Mouse (Mus musculus) heart, embryonic 14.5 days (tissue): ENCODE data around the gene Fam209. TPM values are rescaled to one million over a fixed set of nuclear protein-coding genes. Genes with fewer than 3 reads are reported as not detected.
A peak's percentile ranks its signal among the peaks of the same experiment; 100 is the strongest.

Experiments used
- ATAC-seq: fragments of 200-750 bp; cut with Nextera tagmentation; 2 replicates; pipeline ENCODE4 v1.8.0; 2017; ENCODE audit warnings: low read depth, moderate TSS enrichment; ENCODE audit not compliant: insufficient number of reproducible peaks, insufficient read depth, low FRiP score
- H3K27ac ChIP-seq, 2 experiments: fragments of 200-500 bp in 1 of 2; fragments of 300-500 bp in 1 of 2; sonication (generic) in 1 of 2; replicated peaks in 1 of 2; 2 replicates each; pipeline ENCODE4 v1.5.1; 2012 to 2014; ENCODE audit warnings: low read depth in 2 of 2, low read length in 2 of 2, control low read depth in 1 of 2, mild to moderate bottlenecking in 1 of 2, mixed read lengths in 1 of 2; ENCODE audit not compliant: control insufficient read depth in 1 of 2, insufficient read depth in 1 of 2
- H3K27me3 ChIP-seq: fragments of 300-500 bp; sonication (generic); 2 replicates; pipeline ENCODE4 v1.6.1; 2014; ENCODE audit warnings: mild to moderate bottlenecking, low read length, control low read depth; ENCODE audit not compliant: control insufficient read depth, insufficient read depth
- H3K36me3 ChIP-seq: fragments of 300-500 bp; sonication (generic); 2 replicates; pipeline ENCODE4 v1.6.1; 2014; ENCODE audit warnings: mild to moderate bottlenecking, control low read depth, low read length, mixed read lengths; ENCODE audit not compliant: control insufficient read depth, insufficient read depth
- H3K4me1 ChIP-seq, 2 experiments: fragments of 200-500 bp in 1 of 2; fragments of 300-500 bp in 1 of 2; sonication (generic) in 1 of 2; 2 replicates each; pipeline ENCODE4 v1.6.1; 2012 to 2014; ENCODE audit warnings: low read length in 2 of 2, control low read depth in 1 of 2, mixed read lengths in 1 of 2; ENCODE audit not compliant: control insufficient read depth in 2 of 2, insufficient read depth in 2 of 2
- H3K4me2 ChIP-seq: fragments of 300-500 bp; sonication (generic); 2 replicates; pipeline ENCODE4 v1.6.1; 2014; ENCODE audit warnings: mild to moderate bottlenecking, low read length
- H3K4me3 ChIP-seq, 2 experiments: fragments of 200-500 bp in 1 of 2; fragments of 300-500 bp in 1 of 2; sonication (generic) in 1 of 2; 2 replicates each; pipeline ENCODE4 v1.5.1; 2012 to 2014; ENCODE audit warnings: low read length in 2 of 2, mild to moderate bottlenecking in 2 of 2, control low read depth in 1 of 2, low read depth in 1 of 2, moderate library complexity in 1 of 2; ENCODE audit not compliant: control insufficient read depth in 1 of 2, insufficient read depth in 1 of 2
- H3K9ac ChIP-seq: fragments of 300-500 bp; sonication (generic); 2 replicates; pipeline ENCODE4 v1.6.1; 2014; ENCODE audit warnings: mild to moderate bottlenecking, low read length
- H3K9me3 ChIP-seq: fragments of 300-500 bp; sonication (generic); 2 replicates; pipeline ENCODE4 v1.6.1; 2016; ENCODE audit warnings: low read length, control low read depth; ENCODE audit not compliant: control insufficient read depth
- WGBS: fragments of 180-500 bp; shearing (Covaris S2); extraction: QIAGEN DNeasy Blood & Tissue Kit; methylation state at CpG from one replicate; pipeline ENCODE4 v1.1.7; 2014; 5-methylcytosine and 5-hydroxymethylcytosine counted together
- polyA plus RNA-seq: library from polyadenylated mRNA; unstranded; fragments of >200 nt; fragmentation: Nextera tagmentation; extraction: Ambion mirVana; gene quantifications from 2 replicates; pipeline ENCODE4 v1.2.1, GENCODE M21; 2014

Gene Fam209
- polyA plus RNA-seq, 1 experiment from 2014 or later: not detected

GRCm38 (mm10) chr2:172477350-172477749, 5.0 kb downstream of the Fam209 start:
- 19% methylated on average over 3 of the region's 3 CpGs for WGBS
- H3K9ac ChIP-seq: peak overlapping the region; percentile 63

DNA sequence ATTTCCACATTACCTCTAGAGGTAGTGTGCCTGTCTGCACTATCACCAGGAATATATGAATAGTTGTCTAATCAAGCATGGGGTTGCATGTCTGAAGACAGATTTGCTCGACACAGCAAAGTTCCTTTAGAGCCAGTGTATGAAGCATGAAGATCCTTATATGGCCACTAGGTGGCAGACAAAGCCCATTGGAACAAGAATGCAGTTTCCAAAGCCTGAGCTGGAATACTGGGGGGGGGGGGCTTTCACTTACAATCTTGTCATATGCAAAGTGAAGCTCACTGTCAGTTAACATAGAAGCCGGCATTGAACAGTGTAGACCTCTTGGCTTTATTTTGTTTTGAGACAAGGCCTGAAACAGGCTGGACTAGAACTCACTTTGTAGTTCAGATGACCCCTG, 5.5 kb downstream of the Fam209 start:
- Histone ChIP-seq H3K4me1 (peaks cover 7 to 15% of the 10 kb centered on the region in 2 experiments), H3K36me3 (no peaks in the 10 kb centered on the region), H3K9me3 (no peaks in the 10 kb centered on the region), H3K4me2 (peak overlapping the region; percentile 67), H3K27ac (peak overlapping the region; percentile 34 to 83; a peak in 3 of 4 replicates), H3K27me3 (no peaks in the 10 kb centered on the region), H3K4me3 (peak overlapping the region; percentile 31 to 35), H3K9ac (peak overlapping the region; percentile 63)
- 5% methylated on average over 2 of the region's 2 CpGs for WGBS
- ATAC-seq: peak; percentile 6; the same call in 1 of the 2 replicates

More at GRCm38 (mm10) chr2:172477350-172477749, 5.0 kb downstream of the Fam209 start:
- Histone ChIP-seq H3K4me3 (peak overlapping the region; percentile 31 to 35), H3K27me3 (no peaks in the 10 kb centered on the region), H3K9me3 (no peaks in the 10 kb centered on the region), H3K27ac (peak overlapping the region; percentile 55 to 83; a peak in 3 of 4 replicates), H3K4me1 (peaks cover 7 to 15% of the 10 kb centered on the region in 2 experiments), H3K4me2 (peak overlapping the region; percentile 67), H3K36me3 (no peaks in the 10 kb centered on the region)
- no peak; the same call in 1 of the 2 replicates for ATAC-seq

GRCm38 (mm10) chr2:172480296-172480695, 8.0 kb downstream of the Fam209 start:
- Histone ChIP-seq H3K36me3 (no peaks in the 10 kb centered on the region), H3K27me3 (no peaks in the 10 kb centered on the region), H3K9me3 (no peaks in the 10 kb centered on the region), H3K27ac (no peak overlapping the region), H3K4me3 (no peak overlapping the region), H3K4me2 (no peak overlapping the region), H3K9ac (no peak overlapping the region), H3K4me1 (peaks cover 6 to 8% of the 10 kb centered on the region in 2 experiments)
- 65% methylated on average over 7 of the region's 7 CpGs for WGBS
- ATAC-seq: no peak

DNA sequence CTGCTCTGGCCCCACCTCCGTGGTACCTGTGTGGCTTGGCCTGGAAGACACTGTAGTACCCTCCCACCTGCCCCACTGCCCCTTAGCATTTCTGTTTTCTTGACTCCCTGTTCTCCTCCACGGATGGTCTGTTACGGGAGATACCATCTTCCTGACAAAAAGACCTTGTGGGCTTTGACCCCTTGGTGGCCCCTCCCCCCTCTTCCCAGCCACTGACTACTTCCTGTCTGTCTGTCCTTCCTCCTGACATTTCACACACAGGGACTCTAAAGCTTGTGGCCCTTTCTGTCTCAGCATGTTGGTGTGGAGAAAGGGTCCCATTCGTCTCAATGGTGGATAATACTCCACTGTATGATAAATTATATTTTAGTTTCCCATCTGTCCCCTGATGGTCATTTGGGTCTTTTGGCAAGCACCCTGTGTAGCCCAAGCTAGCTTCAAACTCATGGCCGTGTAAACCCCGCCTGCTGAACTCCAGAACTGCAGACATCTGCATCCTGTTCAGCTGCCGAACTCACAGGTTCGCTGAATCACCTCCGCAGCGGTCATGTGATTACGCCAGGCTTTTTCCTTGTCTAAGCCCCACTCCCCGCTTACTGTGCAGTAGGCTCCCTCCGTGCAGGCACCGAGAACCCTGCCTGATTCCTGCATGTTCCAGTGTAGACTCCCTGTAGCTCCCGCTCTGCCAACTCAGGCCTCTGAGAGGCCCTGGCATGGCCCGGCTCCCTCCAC, 9.5 kb downstream of the Fam209 start:
- Histone ChIP-seq H3K27me3 (no peaks in the 10 kb centered on the region), H3K4me2 (no peak overlapping the region), H3K4me3 (no peak overlapping the region), H3K36me3 (no peaks in the 10 kb centered on the region), H3K27ac (no peak overlapping the region), H3K9ac (no peak overlapping the region), H3K9me3 (no peaks in the 10 kb centered on the region), H3K4me1 (peaks cover 3 to 4% of the 10 kb centered on the region in 2 experiments)
- ATAC-seq: no peak
- WGBS: 75% methylated on average over 16 of the region's 16 CpGs

GRCm38 (mm10) chr2:172483766-172484413, 11.6 kb downstream of the Fam209 start:
- H3K4me1 ChIP-seq: no peaks in the 10 kb centered on the region
- no peak for ATAC-seq
- WGBS: 79% methylated on average over 14 of the region's 14 CpGs

GRCm38 (mm10) chr2:172484696-172485370, 12.5 kb downstream of the Fam209 start:
- ATAC-seq: no peak
- Histone ChIP-seq H3K4me1 (no peaks in the 10 kb centered on the region), H3K9ac (no peak overlapping the region), H3K9me3 (no peaks in the 10 kb centered on the region), H3K36me3 (no peaks in the 10 kb centered on the region), H3K27me3 (no peaks in the 10 kb centered on the region), H3K4me3 (no peak overlapping the region), H3K4me2 (no peak overlapping the region), H3K27ac (no peak overlapping the region)
- 52% methylated on average over 12 of the region's 12 CpGs for WGBS

More at GRCm38 (mm10) chr2:172483766-172484413, 11.6 kb downstream of the Fam209 start:
- Histone ChIP-seq H3K36me3 (no peaks in the 10 kb centered on the region), H3K4me3 (no peak overlapping the region), H3K27me3 (no peaks in the 10 kb centered on the region), H3K9ac (no peak overlapping the region), H3K27ac (no peak overlapping the region), H3K9me3 (no peaks in the 10 kb centered on the region), H3K4me2 (no peak overlapping the region)

DNA sequence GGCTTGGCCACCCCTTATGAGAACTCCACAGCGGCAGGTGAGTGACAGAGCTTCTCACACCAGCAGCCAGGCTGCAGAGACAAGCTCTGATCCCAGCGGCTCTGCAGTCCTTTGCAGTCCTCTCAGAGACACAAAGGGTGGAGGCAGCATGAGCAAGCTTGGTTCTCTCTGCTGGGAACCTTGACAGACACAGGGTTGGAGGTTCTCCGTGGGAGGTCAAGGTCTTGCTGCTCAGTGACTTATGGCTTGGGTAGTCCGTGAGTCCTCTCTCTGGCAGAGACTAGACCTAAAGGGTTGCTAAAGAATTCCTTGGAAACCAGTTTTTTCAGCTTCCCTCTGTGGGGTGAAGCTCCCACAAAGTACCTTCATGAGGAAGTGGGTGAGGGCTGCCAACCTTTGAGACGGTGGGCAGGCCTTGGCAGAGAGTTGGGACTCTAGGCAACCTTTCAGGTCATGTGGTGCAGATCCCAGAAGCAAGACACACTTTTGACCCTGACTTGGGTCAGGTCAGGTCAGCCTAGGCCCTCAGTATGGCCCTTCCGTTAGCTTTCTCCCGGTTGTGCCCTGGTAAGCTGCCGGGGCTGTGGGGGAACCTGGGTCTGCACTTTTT, 24.5 kb downstream of the Fam209 start:
- WGBS: 76% methylated on average over 8 of the region's 8 CpGs
- H3K27ac ChIP-seq: no peak overlapping the region
- ATAC-seq: no peak

More for the DNA sequence above, 24.5 kb downstream of the Fam209 start:
- Histone ChIP-seq H3K4me3 (no peak overlapping the region), H3K9ac (no peak overlapping the region), H3K4me2 (no peak overlapping the region), H3K27me3 (no peaks in the 10 kb centered on the region), H3K9me3 (no peaks in the 10 kb centered on the region), H3K4me1 (no peaks in the 10 kb centered on the region), H3K36me3 (no peaks in the 10 kb centered on the region)
